Mouse (Mus musculus): ENCODE data around the gene Hoxc13. TPM values are rescaled to one million over a fixed set of nuclear protein-coding genes. Genes with fewer than 3 reads are reported as not detected.

Gene Hoxc13
- polyA plus RNA-seq, 1 experiment from 2014 or later, result not detected

DNA sequence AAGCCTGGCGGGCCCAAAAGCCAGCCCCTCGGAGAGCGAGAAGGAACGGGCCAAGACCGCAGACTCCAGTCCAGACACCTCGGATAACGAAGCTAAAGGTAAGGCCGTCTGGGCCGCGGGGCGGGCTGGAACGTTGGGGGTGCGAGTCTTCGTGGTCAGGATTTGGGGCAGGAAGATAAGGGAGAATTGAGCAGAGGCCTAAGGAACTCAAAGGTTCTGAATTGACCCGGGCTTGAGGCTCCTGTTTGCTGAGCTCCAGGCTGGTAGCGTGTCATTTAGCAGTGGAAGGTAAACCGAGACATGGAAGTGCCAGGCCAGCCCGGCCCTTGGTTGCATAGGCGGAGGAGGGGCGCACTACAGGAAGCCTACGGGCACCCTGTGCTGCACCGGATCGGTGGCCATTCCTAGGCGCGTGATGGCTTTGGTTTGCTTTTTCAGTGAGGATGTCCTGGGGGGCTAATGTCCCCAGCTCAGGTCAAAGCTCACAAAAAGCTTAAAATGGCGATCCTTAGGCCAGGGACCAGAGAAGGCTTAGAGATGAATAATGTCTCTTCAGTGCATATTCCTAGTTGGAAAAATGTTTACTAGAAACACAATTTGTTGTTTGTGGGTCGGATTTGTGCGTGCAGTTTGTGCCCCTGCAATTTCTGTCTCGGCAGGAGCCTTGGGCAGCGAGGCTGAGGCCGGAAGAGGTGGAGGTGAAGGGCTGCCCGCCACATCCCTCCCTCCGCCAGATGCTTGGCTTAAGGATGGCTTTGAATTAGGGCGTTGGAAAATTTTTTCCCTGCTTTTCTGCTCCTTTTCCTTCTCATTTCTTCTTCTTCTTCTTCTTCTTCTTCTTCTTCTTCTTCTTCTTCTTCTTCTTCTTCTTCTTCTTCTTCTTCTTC lies 46.9 kb downstream of the Hoxc13 start:
- Histone ChIP-seq H3K4me2 (replicated peaks) (no peak overlapping the region), H3K27me3 (peaks cover 98% of the 10 kb centered on the region), H3K9me3 (no peaks in the 10 kb centered on the region), H3K4me3 (no peak overlapping the region), H3K27ac (replicated peaks) (no peak overlapping the region), H3K36me3 (no peaks in the 10 kb centered on the region), H3K9ac (replicated peaks) (no peak overlapping the region), H3K4me1 (peaks cover 7% of the 10 kb centered on the region)
- WGBS, result 1% methylated on average over 34 of the region's 34 CpGs
- no peak for ATAC-seq (replicated peaks)

DNA sequence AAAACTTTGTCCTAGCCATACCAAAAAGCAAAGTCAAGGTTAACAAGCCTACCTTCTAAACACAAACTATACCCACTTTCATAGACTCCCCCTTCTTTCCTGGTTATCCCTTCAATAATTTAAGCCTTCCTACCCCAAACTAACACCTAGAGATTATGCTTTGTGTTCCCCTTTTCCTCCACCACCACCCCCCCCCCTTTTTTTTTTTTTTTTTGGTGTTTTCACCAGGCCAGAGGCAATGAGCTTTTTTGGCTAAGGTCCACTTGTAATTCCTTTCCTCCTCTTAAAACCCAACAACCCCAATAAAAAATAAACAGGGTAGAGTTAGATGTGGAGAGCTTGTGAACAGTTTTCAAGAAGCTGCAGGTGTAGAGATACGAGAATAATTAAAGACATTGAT lies 48.4 kb downstream of the Hoxc13 start:
- no peak for ATAC-seq (replicated peaks)
- H3K27me3 ChIP-seq, result peaks cover 98% of the 10 kb centered on the region
- WGBS, result 28% methylated on average over 1 of the region's 1 CpGs

DNA sequence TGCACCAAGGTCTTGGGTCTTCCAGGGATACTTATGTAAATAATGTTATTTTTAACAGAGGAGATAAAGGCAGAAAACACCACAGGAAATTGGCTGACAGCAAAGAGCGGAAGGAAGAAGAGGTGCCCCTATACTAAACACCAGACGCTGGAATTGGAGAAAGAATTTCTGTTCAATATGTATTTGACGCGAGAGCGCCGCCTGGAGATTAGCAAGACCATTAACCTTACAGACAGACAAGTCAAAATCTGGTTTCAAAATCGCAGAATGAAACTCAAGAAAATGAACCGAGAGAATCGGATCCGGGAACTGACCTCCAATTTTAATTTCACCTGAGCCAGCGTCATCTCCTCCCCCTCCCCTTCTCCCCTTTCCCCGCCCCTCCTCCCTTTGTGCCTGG lies 49.8 kb downstream of the Hoxc13 start:
- WGBS, result 2% methylated on average over 12 of the region's 12 CpGs
- no peak for ATAC-seq (replicated peaks)

More for the DNA sequence above, 48.4 kb downstream of the Hoxc13 start:
- peaks cover 7% of the 10 kb centered on the region for H3K4me1 ChIP-seq
- H3K9me3 ChIP-seq, result no peaks in the 10 kb centered on the region
- H3K4me2 ChIP-seq (replicated peaks), result no peak overlapping the region
- H3K9ac ChIP-seq (replicated peaks), result no peak overlapping the region
- H3K36me3 ChIP-seq, result no peaks in the 10 kb centered on the region
- H3K27ac ChIP-seq (replicated peaks), result no peak overlapping the region
- no peak overlapping the region for H3K4me3 ChIP-seq

DNA sequence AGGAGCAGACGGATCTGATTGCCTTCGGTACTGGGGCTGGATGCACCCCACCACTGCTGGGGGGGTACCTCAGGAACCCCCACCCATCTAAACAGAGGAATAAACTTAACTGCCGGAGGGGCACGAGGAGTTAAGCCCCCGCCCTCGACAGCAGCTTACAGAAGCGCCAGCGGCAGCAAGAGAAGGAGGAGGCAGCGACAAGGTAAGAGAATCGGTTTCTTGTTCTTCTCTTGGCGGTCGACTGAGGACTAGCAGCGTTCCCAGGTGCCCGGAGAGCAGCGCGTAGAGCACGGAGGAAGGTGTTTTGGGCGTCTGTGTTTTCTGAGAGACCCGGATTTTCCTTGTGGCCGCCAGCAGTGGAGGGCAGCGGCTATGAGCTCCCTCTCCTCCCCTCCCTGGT lies 51.4 kb downstream of the Hoxc13 start:
- Histone ChIP-seq H3K27me3 (peaks cover 98% of the 10 kb centered on the region), H3K36me3 (no peaks in the 10 kb centered on the region), H3K27ac (replicated peaks) (no peak overlapping the region), H3K4me2 (replicated peaks) (no peak overlapping the region), H3K4me3 (no peak overlapping the region), H3K9ac (replicated peaks) (no peak overlapping the region), H3K9me3 (no peaks in the 10 kb centered on the region), H3K4me1 (no peaks in the 10 kb centered on the region)
- under 1% methylated on average over 21 of the region's 21 CpGs for WGBS
- no peak for ATAC-seq (replicated peaks)

More for the DNA sequence above, 49.8 kb downstream of the Hoxc13 start:
- Histone ChIP-seq H3K4me1 (peaks cover 7% of the 10 kb centered on the region), H3K4me3 (no peak overlapping the region), H3K9ac (replicated peaks) (no peak overlapping the region), H3K4me2 (replicated peaks) (no peak overlapping the region), H3K27ac (replicated peaks) (no peak overlapping the region), H3K9me3 (no peaks in the 10 kb centered on the region), H3K36me3 (no peaks in the 10 kb centered on the region), H3K27me3 (peaks cover 98% of the 10 kb centered on the region)

GRCm38 (mm10) chr15:102972753-102973152 lies 51.9 kb downstream of the Hoxc13 start:
- Histone ChIP-seq H3K4me1 (no peaks in the 10 kb centered on the region), H3K4me3 (no peak overlapping the region), H3K36me3 (no peaks in the 10 kb centered on the region), H3K27ac (replicated peaks) (no peak overlapping the region), H3K9me3 (no peaks in the 10 kb centered on the region), H3K9ac (replicated peaks) (no peak overlapping the region), H3K27me3 (peaks cover 98% of the 10 kb centered on the region), H3K4me2 (replicated peaks) (no peak overlapping the region)
- no peak for ATAC-seq (replicated peaks)
- 1% methylated on average over 6 of the region's 6 CpGs for WGBS

DNA sequence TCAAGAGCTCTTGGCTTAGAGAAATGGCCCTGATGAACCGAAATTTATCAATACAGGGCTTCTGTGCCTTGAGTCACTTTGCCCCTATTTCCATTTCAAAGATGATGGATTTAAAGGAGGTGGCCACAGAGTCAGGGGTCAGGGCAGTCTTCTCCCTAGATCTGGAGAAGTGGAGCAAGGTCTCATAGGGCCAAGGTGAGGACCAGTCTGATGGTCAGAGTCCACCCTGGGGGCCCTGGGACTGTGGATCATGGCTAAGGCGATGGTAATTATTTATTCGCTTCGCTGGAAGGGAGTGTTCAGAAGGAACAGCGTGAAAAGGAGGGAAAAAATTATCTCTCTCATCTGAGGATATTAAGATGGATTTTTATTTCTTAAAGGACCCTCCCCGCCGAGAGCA lies 54.1 kb downstream of the Hoxc13 start:
- Histone ChIP-seq H3K36me3 (no peaks in the 10 kb centered on the region), H3K4me3 (no peak overlapping the region), H3K9me3 (no peaks in the 10 kb centered on the region), H3K4me2 (replicated peaks) (no peak overlapping the region), H3K9ac (replicated peaks) (no peak overlapping the region), H3K27ac (replicated peaks) (no peak overlapping the region), H3K27me3 (peaks cover 100% of the 10 kb centered on the region), H3K4me1 (no peaks in the 10 kb centered on the region)
- WGBS, result 6% methylated on average over 7 of the region's 7 CpGs
- no peak for ATAC-seq (replicated peaks)

DNA sequence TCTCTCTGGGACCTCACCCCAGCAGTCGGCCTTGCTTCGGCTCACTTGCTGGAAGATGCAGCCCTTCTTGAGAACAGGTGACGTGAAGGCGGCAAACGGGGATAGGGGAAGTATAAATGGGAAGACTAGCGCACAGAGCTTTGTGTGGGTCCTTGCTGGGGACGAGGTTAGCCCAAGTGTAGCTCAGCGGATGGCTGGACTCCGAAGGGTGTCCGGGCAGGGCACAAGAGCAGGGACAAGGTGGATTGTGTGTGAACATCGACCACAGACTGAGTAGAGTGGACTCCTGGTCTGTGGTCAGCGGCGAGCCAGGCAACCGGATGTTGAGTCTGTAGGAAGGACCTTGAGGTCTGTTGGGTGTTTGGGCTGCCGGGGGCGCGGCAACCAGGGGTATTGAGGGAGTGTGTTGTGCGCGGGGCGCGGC lies 54.8 kb downstream of the Hoxc13 start:
- Histone ChIP-seq H3K4me3 (no peak overlapping the region), H3K27me3 (peaks cover 100% of the 10 kb centered on the region), H3K4me2 (replicated peaks) (no peak overlapping the region), H3K36me3 (no peaks in the 10 kb centered on the region), H3K9ac (replicated peaks) (no peak overlapping the region), H3K27ac (replicated peaks) (no peak overlapping the region), H3K9me3 (no peaks in the 10 kb centered on the region), H3K4me1 (no peaks in the 10 kb centered on the region)
- WGBS, result under 1% methylated on average over 21 of the region's 21 CpGs
- no peak for ATAC-seq (replicated peaks)

- Histone ChIP-seq H3K27me3 (peaks cover 100% of the 10 kb centered on the region), H3K4me3 (no peak within 1 kb of the TSS), H3K4me1 (peaks cover under 1% of the 10 kb centered on the region; the same call in 1 of the 2 replicates), H3K9me3 (no peaks in the 10 kb centered on the region), H3K4me2 (replicated peaks) (no peak within 1 kb of the TSS), H3K27ac (replicated peaks) (no peak within 1 kb of the TSS), H3K36me3 (no peaks in the 10 kb centered on the region), H3K9ac (replicated peaks) (no peak within 1 kb of the TSS)
- under 1% methylated on average over 18 of the region's 20 CpGs for WGBS
- no peak for ATAC-seq (replicated peaks)
Measured at GRCm38 (mm10) chr15:102976171-102976570, 55.3 kb downstream of the Hoxc13 start, which contains the start of gene Hoxc9. Gene Hoxc9 (plus strand): TSS chr15:102976439.

DNA sequence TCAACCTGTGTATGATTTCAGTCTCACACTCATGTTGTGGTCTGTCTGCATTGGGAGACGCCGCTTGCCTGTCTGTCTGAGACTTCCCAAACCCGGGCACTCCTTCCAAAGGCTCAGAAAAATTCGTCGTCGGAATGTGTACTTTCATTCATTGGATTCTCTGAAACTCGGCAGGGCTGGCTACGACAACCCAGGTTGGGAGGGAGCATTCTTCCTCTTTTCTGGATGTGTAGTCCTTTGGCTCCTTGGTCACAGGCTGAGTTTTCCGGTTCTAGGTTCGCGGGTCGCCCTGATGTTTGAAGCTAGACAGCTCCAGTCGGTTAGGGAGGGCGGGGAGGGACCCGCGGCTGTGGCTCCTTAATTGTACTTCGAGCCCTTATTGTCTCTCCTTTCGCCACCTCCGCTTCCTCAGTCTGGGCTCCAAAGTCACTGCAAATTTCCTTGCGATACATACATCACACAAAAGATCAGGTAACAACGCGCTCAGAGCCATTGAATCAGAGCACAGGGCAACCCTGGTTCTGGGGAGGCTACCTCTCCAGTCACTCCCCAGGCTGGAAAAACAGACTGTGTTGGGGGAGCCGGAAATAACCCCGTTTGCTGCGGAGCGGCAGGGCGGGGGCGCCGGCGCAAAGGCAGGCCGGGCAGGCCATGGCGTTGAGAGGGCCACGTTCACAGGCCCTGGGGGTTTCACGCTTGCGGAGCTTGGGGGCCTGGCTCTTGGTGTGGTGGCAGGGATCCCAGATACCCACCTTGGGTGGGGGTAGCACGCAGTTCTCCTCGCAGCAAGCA lies 55.9 kb downstream of the Hoxc13 start:
- no peak overlapping the region for H3K4me3 ChIP-seq
- peaks cover 100% of the 10 kb centered on the region for H3K27me3 ChIP-seq
- H3K27ac ChIP-seq (replicated peaks), result no peak overlapping the region
- no peak overlapping the region for H3K4me2 ChIP-seq (replicated peaks)
- H3K4me1 ChIP-seq, result peaks cover 7% of the 10 kb centered on the region
- no peaks in the 10 kb centered on the region for H3K9me3 ChIP-seq
- 1% methylated on average over 37 of the region's 37 CpGs for WGBS
- no peak overlapping the region for H3K9ac ChIP-seq (replicated peaks)
- no peaks in the 10 kb centered on the region for H3K36me3 ChIP-seq
- ATAC-seq (replicated peaks), result no peak

- no peak overlapping the region for H3K9ac ChIP-seq (replicated peaks)
- H3K4me2 ChIP-seq (replicated peaks), result no peak overlapping the region
- ATAC-seq (replicated peaks), result no peak
- 1% methylated on average over 16 of the region's 16 CpGs for WGBS
- H3K27ac ChIP-seq (replicated peaks), result no peak overlapping the region
- no peaks in the 10 kb centered on the region for H3K36me3 ChIP-seq
- H3K27me3 ChIP-seq, result peaks cover 100% of the 10 kb centered on the region
- H3K9me3 ChIP-seq, result no peaks in the 10 kb centered on the region
- H3K4me1 ChIP-seq, result peaks cover 9% of the 10 kb centered on the region
- no peak overlapping the region for H3K4me3 ChIP-seq
Measured at GRCm38 (mm10) chr15:102977423-102977974, 56.6 kb downstream of the Hoxc13 start.

All from forebrain, embryonic 15.5 days (tissue).